Mouse (Mus musculus): Measurements from ENCODE around the gene Cks1brt.
"Not testable (repeated sequence)": the region's sequence is repeated elsewhere in the genome, so short reads cannot be mapped to it uniquely, and the experiment has no call there.

Cks1brt gene

GRCm38 (mm10) chr8:85151624-85152023 is at the start of gene Cks1brt:
Gene Cks1brt, plus strand, starts transcription at chr8:85151924.
- no peak for DNase-seq (ENCODE audit: low spot score in 2 of 2)

DNA sequence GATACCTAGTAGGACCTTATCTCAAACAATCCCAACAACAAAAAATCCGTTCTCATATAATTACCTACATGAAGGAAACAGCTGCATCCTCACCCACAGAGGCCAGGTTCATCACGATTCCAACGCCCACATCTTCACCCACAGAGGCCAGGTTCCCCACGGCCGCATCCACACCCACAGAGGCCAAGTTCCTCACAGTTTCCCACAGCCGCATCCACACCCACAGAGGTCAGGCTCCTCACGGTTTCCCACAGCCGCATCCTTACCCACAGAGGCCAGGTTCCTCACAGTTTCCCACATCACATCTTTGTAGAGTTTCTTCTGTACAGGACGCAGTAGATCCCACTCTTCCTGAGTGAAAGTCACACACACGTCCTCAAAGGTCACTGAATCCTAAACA is 38.5 kb upstream of the Cks1brt start:
- no peak for DNase-seq (ENCODE audit: low spot score in 2 of 2)

DNA sequence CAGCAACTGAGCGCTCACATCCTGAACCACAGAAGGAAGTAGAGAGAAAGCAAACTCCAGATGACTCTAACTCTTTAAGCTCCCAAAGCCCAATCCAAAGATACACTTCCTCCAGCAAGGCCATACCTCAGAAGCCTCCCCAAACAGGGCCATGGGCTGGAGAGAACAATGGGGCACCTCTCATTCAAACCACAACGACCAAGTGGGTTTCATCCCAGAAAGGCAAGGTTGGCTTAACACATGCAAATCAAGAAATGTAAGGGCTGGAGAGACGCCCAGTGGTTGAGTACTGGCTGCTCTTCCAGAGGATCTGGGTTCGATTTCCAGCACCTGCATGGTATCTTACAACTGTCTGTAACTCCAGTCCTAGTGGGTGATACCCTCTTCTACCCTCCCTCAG is 36.2 kb upstream of the Cks1brt start:
- DNase-seq (ENCODE audit: low spot score in 2 of 2) = no peak

DNA sequence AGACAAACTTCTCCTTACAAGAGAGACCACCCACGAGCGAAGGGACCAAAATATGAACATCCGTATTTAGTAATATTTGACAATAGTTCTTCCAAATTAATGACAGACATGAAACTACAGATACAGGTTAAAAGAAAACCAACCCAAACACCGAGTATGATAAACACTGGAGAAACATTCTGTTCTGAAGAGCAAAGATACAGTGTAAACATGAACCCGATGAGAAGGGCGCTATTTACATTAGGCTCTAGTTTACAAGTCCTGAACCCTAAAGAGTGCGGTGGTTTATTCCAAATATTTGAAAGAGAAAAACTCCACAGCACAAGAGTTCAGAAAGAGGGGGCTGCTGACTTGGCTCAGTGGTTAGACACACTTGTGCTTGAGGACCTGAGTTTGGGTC is 34.7 kb upstream of the Cks1brt start:
- no peak for DNase-seq (ENCODE audit: low spot score in 2 of 2)

DNA sequence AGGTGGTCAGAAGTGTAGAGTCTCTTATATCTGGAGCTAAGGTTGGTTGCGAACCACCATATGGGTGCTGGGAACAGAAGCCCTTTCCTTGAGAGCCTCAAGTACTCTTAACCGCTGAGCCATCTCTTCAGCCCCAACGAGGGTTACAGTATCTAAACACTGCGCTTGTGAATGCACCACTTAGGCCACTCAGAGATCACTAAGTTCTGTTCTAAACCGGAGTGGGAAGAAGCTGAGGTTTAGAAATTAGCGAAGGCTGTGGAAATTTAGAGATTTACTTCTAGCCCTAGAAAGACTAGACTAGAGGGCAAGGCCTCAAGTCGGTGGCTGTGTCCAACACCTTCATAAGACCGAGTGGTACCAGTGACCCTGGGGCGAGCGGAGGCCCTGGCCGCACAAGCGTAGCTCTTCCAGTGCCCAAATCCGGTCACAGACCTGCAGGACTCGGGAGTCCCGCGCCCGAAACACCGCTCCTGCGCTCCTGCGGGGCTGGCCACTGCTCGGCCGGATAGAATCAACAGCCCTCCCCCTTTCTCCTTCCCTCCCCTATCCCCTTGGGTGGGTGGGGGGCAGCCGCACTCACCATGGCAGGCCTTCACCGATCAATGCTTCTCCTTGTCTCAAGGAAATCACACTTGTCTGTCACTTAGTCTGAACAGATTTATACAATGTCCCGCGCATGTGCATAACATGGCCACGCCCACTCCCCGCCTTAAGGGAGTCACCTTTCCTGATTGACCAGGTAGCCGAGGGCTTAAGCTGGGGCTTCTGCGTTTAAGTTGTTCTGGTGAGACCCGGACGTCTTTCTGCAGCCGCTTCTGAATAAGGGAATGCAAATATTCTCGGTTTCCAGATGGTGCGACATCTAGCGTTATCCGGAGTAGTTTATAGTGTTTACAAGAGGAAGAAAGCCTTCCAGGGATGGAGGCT is 32.4 kb upstream of the Cks1brt start:
- peak in 1 of 2 experiments; percentile 33 for DNase-seq (ENCODE audit: low spot score in 2 of 2)

DNA sequence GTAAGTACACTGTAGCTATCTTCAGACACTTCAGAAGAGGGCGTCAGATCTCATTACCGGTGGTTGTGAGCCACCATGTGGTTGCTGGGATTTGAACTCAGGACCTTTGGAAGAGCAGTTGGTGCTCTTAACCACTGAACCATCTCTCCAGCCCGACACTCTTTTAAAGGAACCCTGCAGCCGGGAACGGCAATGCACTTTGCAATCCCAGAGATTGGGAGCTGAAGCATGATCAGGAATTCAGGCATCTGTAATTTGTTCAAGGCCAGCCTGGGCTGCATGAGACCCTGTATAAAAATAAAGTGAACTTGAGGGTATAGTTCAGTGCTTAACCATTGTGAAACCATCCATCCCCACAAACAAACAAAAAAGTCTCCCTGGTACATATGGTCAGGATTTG is 31.5 kb upstream of the Cks1brt start:
- DNase-seq (ENCODE audit: low spot score in 2 of 2) = not testable (repeated sequence)

GRCm38 (mm10) chr8:85122995-85123394 is 28.7 kb upstream of the Cks1brt start, which contains the start of gene Zfp791:
Gene Zfp791, minus strand, starts transcription at chr8:85123095.
- DNase-seq (ENCODE audit: low spot score in 2 of 2) = no peak

GRCm38 (mm10) chr8:85123691-85124090 is 28.0 kb upstream of the Cks1brt start:
- no peak for DNase-seq (ENCODE audit: low spot score in 2 of 2)

GRCm38 (mm10) chr8:85132335-85132734 is 19.4 kb upstream of the Cks1brt start:
- no peak for DNase-seq (ENCODE audit: low spot score in 2 of 2)

- not testable (repeated sequence) for DNase-seq (ENCODE audit: low spot score in 2 of 2)
Observed at GRCm38 (mm10) chr8:85135690-85136089, 16.0 kb upstream of the Cks1brt start.

DNA sequence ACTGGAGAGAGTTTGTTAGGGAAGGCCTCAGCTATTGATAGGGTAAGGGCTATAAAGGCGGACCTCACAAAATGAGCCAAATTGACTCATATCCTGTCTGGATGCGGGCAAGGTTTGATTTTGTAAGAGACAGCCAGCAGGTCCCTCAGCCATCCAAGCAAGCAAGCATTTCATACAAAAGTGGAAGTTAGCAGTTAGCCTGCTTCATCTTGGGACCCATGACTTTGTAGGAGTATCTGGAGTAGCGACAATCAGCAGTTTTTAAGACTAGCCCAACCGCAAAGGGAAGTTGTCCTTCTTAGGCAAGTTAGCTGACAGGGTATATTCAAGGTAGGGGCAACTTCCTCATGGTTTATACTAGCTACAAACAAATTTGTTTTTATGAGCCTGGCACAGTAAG is 9.2 kb upstream of the Cks1brt start:
- DNase-seq (ENCODE audit: low spot score in 2 of 2) = no peak

DNA sequence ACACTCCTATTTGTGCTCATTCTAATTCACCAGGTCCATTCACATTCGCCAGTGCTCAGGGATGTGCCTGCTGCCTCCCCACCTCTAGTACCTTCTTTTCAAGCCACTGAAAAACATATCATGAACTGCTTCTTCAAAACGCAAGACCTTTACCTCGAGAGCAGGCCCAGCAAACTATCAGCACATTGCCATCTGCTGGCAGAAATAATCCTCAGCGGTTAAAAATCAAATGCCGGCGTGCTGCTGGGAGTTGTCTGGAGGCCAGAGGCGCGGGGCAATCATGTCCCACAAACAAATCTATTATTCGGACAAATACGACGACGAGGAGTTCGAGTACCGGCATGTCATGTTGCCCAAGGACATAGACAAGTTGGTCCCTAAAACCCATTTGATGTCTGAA is 19.6 kb downstream of the Cks1brt start:
- DNase-seq (ENCODE audit: low spot score in 2 of 2) = peak in 1 of 2 experiments; percentile 24

GRCm38 (mm10) chr8:85175892-85176291 is 24.2 kb downstream of the Cks1brt start:
- no peak for DNase-seq (ENCODE audit: low spot score in 2 of 2)

DNA sequence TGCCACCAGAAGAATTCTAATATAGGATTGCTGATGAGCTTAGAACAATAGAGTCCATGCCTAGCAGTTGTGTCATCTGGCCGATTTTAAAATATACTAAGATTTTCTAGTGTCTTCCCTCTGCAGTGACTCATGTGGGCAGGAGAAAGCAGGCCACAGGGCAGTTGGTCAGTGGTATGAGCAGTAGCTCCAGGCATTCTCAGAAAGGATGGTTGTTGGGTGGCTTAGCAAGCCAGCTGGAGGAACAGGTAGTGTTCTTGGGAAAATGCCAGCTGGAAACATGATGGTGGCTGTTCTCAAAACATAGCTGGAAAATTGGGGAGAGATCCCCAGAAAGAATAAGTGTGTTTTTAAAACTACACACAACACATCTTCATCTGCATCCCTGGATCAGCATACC is 40.6 kb downstream of the Cks1brt start:
- no peak for DNase-seq (ENCODE audit: low spot score in 2 of 2)

GRCm38 (mm10) chr8:85220220-85220619 is 68.5 kb downstream of the Cks1brt start:
- no peak for DNase-seq (ENCODE audit: low spot score in 2 of 2)

- DNase-seq (ENCODE audit: low spot score in 2 of 2) = no peak
Observed at GRCm38 (mm10) chr8:85220992-85221391, 69.3 kb downstream of the Cks1brt start.
